Mouse (Mus musculus) central nervous system, embryonic 14 days (tissue): ENCODE results near the gene Cys1. TPM values are rescaled to one million over a fixed set of nuclear protein-coding genes. Genes with fewer than 3 reads are reported as not detected.

Source experiments
- polyA plus RNA-seq: library from polyadenylated mRNA; depleted of rRNA; stranded (reverse); fragments of >200 nt; gene quantifications from 2 replicates; pipeline ENCODE4 v1.2.3, GENCODE M21; 2012; rRNA removed

Cys1 gene
- 2.0 and 3.6 TPM in 2 replicates for polyA plus RNA-seq

DNA sequence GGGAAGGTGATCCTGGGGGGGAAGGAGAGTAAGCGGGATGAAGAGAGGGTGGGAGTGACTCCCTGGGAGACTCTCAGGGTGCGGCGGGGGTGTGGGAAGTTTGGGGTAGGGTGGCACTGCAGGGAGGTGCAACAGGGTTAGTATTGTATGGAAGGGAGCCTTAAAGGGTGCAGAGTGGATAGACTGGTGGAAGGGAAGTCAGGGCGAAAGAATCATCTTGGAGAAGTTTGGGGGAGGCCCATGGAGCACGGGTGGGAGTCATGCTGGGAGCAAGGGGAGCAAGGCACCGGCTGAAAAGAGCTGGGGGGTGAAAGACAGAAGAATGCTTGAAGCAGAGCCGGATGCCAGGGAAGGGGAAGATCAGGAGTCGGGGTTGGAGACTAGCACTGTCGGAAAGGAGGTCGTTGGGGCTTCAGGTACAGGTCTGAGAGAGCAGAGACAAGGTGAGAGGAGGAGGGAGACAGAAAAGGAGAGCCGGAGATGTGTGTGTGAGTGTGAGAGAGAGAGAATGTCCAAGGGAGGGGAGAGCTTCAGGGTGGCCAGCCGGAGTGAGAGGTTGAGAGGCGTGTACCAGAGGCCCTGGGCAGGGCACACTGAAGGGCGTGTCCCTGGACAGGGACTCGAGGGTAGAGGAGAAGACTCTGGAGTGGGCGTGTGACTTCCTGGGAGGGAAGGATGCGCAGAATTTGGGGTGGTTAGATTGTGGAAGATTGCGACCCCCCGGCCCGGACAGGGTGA is at the start of gene Cys1:
Cys1 (minus strand) TSS at position 528 of the 738 bp plus-strand sequence.

GRCm38 (mm10) chr12:24707954-24708823 is 26.6 kb upstream of the Cys1 start, which contains the start of gene Rrm2:
Gene Rrm2, plus strand, starts transcription at chr12:24708241.

DNA sequence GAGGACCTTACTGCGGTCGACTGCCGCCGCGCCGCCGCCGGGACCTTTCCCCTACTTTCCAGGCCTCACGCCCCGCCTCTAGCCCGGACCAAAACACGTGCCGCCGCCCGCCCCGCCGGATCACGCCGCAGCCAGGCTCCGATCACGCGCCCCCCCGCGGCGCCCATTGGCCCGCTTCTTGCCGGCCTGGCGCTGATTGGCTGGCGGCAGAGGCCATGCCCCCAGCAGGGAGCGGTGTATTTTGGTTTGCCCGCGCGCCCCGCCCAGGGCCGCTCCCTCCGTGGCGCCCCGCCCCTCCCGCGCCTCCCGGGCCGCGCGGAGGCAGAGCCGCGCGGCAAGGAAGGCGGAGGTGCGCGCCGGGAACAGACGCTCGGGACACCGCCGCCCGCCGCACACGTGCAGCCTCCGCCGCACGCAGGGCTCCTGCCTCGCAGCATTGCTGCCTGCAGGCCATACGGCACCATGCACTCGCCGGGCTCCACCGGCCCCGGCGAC is 30.5 kb downstream of the Cys1 start, which contains the start of gene Klf11:
Klf11 (plus strand) TSS at position 212 of the 495 bp plus-strand sequence.

Other genes with a start within 250 kb of the Cys1 start
- 25.0 and 31.5 TPM in 2 replicates for gene Taf1b, start 183.5 kb downstream of the Cys1 start, polyA plus RNA-seq
- 0.79 and 1.7 TPM in 2 replicates for gene Grhl1, start 109.5 kb downstream of the Cys1 start, polyA plus RNA-seq
- 10.6 and 13.7 TPM in 2 replicates for gene Klf11, start 30.5 kb downstream of the Cys1 start, polyA plus RNA-seq
- gene Rrm2, start 26.4 kb upstream of the Cys1 start, polyA plus RNA-seq, result 46.7 and 62.4 TPM in 2 replicates
- 25.4 and 25.6 TPM in 2 replicates for gene Mboat2, start 149.1 kb upstream of the Cys1 start, polyA plus RNA-seq